Mouse (Mus musculus) kidney, adult 2 months (tissue): ENCODE results near the gene Mctp2.

ENCODE experiments used
- CTCF ChIP-seq: fragments of 200-500 bp; conservative IDR thresholded peaks from 2 replicates; pipeline ENCODE4 v1.5.1; 2011; ENCODE audit warnings: low read depth, mild to moderate bottlenecking, control low read depth, low read length, moderate library complexity, mixed read lengths; ENCODE audit not compliant: insufficient read depth, insufficient read length
- POLR2A ChIP-seq: fragments of 200-500 bp; IDR thresholded peaks from one replicate; pipeline ENCODE4 v1.6.1; 2011; ENCODE audit warnings: low read depth, low read length, control low read depth

- peak; percentile 86 for TF ChIP-seq CTCF
- no peak for TF ChIP-seq POLR2A
Observed at GRCm38 (mm10) chr7:72238575-72238974, 67.8 kb downstream of the Mctp2 start.
